Mouse (Mus musculus) kidney, embryonic 16.5 days (tissue): ENCODE measurements around the gene Glis2. TPM values are rescaled to one million over a fixed set of nuclear protein-coding genes. Genes with fewer than 3 reads are reported as not detected.

Experiments
- ATAC-seq: fragments of 200-750 bp; cut with Nextera tagmentation; 2 replicates; pipeline ENCODE4 v1.8.0; 2017; ENCODE audit warnings: moderate TSS enrichment; ENCODE audit not compliant: low FRiP score, low TSS enrichment
- H3K27ac ChIP-seq: fragments of 300-500 bp; sonication (generic); 2 replicates; pipeline ENCODE4 v1.5.1; 2014; ENCODE audit warnings: low read length
- H3K27me3 ChIP-seq: fragments of 300-500 bp; sonication (generic); 2 replicates; pipeline ENCODE4 v1.6.1; 2014; ENCODE audit warnings: low read length, control low read depth, mixed read lengths; ENCODE audit not compliant: insufficient read depth
- H3K36me3 ChIP-seq: fragments of 300-500 bp; sonication (generic); 2 replicates; pipeline ENCODE4 v1.6.1; 2014; ENCODE audit warnings: low read length, control low read depth, mixed read lengths; ENCODE audit not compliant: insufficient read depth
- H3K4me1 ChIP-seq: fragments of 300-500 bp; sonication (generic); 2 replicates; pipeline ENCODE4 v1.6.1; 2014; ENCODE audit warnings: low read length, control low read depth, mixed read lengths; ENCODE audit not compliant: insufficient read depth
- H3K4me2 ChIP-seq: fragments of 300-500 bp; sonication (generic); replicated peaks from 2 replicates; pipeline ENCODE4 v1.6.1; 2014; ENCODE audit warnings: low read depth, low read length
- H3K4me3 ChIP-seq: fragments of 300-500 bp; sonication (generic); 2 replicates; pipeline ENCODE4 v1.5.1; 2014; ENCODE audit warnings: mild to moderate bottlenecking, low read length
- H3K9ac ChIP-seq: fragments of 300-500 bp; sonication (generic); replicated peaks from 2 replicates; pipeline ENCODE4 v1.6.1; 2014; ENCODE audit warnings: low read length
- H3K9me3 ChIP-seq: fragments of 300-500 bp; sonication (generic); 2 replicates; pipeline ENCODE4 v1.6.1; 2016; ENCODE audit warnings: low read length, control low read depth
- WGBS: fragments of 180-500 bp; shearing (Covaris S2); extraction: QIAGEN DNeasy Blood & Tissue Kit; methylation state at CpG from one replicate; pipeline ENCODE4 v1.1.7; 2014; 5-methylcytosine and 5-hydroxymethylcytosine counted together
- polyA plus RNA-seq: library from polyadenylated mRNA; unstranded; fragments of >200 nt; fragmentation: Nextera tagmentation; extraction: Ambion mirVana; gene quantifications from 2 replicates; pipeline ENCODE4 v1.2.1, GENCODE M21; 2015

Glis2 gene
- polyA plus RNA-seq, 1 experiment from 2014 or later, result 43.6 TPM

GRCm38 (mm10) chr16:4658781-4659245, 64.3 kb downstream of the Glis2 start:
- Histone ChIP-seq H3K9ac (peak overlapping the region; percentile 51), H3K4me2 (no peak overlapping the region; the same call in 1 of the 2 replicates)

GRCm38 (mm10) chr16:4659326-4659725, 64.8 kb downstream of the Glis2 start:
- peak overlapping the region; percentile 92 for H3K27ac ChIP-seq
- peaks cover 6% of the 10 kb centered on the region for H3K36me3 ChIP-seq
- no peak overlapping the region for H3K4me3 ChIP-seq
- peaks cover 44% of the 10 kb centered on the region for H3K4me1 ChIP-seq
- WGBS, result 28% methylated on average over 2 of the region's 2 CpGs
- H3K9ac ChIP-seq, result peak overlapping the region; percentile 51
- H3K27me3 ChIP-seq, result no peaks in the 10 kb centered on the region
- ATAC-seq, result no peak
- 0 out of 2 replicates have a peak overlapping the region, but pooled peaks have one; percentile 8 for H3K4me2 ChIP-seq
- H3K9me3 ChIP-seq, result no peaks in the 10 kb centered on the region

More at GRCm38 (mm10) chr16:4658781-4659245, 64.3 kb downstream of the Glis2 start:
- WGBS, result 12% methylated on average over 11 of the region's 11 CpGs
- ATAC-seq, result peak; percentile 81
- Histone ChIP-seq H3K4me3 (no peak overlapping the region), H3K4me1 (peaks cover 44% of the 10 kb centered on the region), H3K27ac (peak overlapping the region; percentile 92), H3K36me3 (peaks cover 6% of the 10 kb centered on the region), H3K9me3 (no peaks in the 10 kb centered on the region), H3K27me3 (no peaks in the 10 kb centered on the region)

- 40% methylated on average over 2 of the region's 2 CpGs for WGBS
- Histone ChIP-seq H3K27ac (no peak overlapping the region), H3K9me3 (no peaks in the 10 kb centered on the region), H3K4me3 (no peak overlapping the region), H3K4me1 (peaks cover 28% of the 10 kb centered on the region), H3K4me2 (no peak overlapping the region), H3K9ac (no peak overlapping the region), H3K36me3 (peaks cover 8% of the 10 kb centered on the region), H3K27me3 (no peaks in the 10 kb centered on the region)
- ATAC-seq, result no peak
These were observed 67.1 kb downstream of the Glis2 start for GRCm38 (mm10) chr16:4661605-4662004.

GRCm38 (mm10) chr16:4663806-4664205, 69.3 kb downstream of the Glis2 start:
- Histone ChIP-seq H3K36me3 (peaks cover 12% of the 10 kb centered on the region), H3K9ac (no peak overlapping the region), H3K9me3 (no peaks in the 10 kb centered on the region), H3K4me3 (no peak overlapping the region), H3K27ac (no peak overlapping the region), H3K4me2 (no peak overlapping the region), H3K4me1 (peaks cover 14% of the 10 kb centered on the region), H3K27me3 (no peaks in the 10 kb centered on the region)
- no peak for ATAC-seq
- 85% methylated on average over 2 of the region's 2 CpGs for WGBS

GRCm38 (mm10) chr16:4665726-4666125, 71.2 kb downstream of the Glis2 start:
- Histone ChIP-seq H3K9ac (no peak overlapping the region), H3K4me1 (0 out of 2 replicates have a peak, but pooled peaks cover 4% of the 10 kb centered on the region), H3K9me3 (no peaks in the 10 kb centered on the region), H3K36me3 (peaks cover 9% of the 10 kb centered on the region; the same call in 1 of the 2 replicates), H3K27me3 (no peaks in the 10 kb centered on the region), H3K4me2 (no peak overlapping the region), H3K4me3 (no peak overlapping the region), H3K27ac (no peak overlapping the region)
- 95% methylated on average over 2 of the region's 2 CpGs for WGBS
- ATAC-seq, result no peak

GRCm38 (mm10) chr16:4667190-4667808, 72.8 kb downstream of the Glis2 start:
- Histone ChIP-seq H3K9me3 (no peaks in the 10 kb centered on the region), H3K36me3 (0 out of 2 replicates have a peak, but pooled peaks cover 6% of the 10 kb centered on the region), H3K9ac (peak overlapping the region; percentile 10; the same call in 1 of the 2 replicates), H3K4me3 (no peak overlapping the region), H3K4me2 (no peak overlapping the region), H3K27ac (no peak overlapping the region), H3K27me3 (no peaks in the 10 kb centered on the region), H3K4me1 (no peaks in the 10 kb centered on the region)
- ATAC-seq, result peak; percentile 87
- 25% methylated on average over 3 of the region's 3 CpGs for WGBS

GRCm38 (mm10) chr16:4670317-4670716, 75.8 kb downstream of the Glis2 start:
- ATAC-seq, result peak; percentile 53; the same call in 1 of the 2 replicates
- H3K4me2 ChIP-seq, result no peak overlapping the region
- H3K27ac ChIP-seq, result no peak overlapping the region
- no peak overlapping the region for H3K4me3 ChIP-seq
- 33% methylated on average over 5 of the region's 5 CpGs for WGBS
- H3K9me3 ChIP-seq, result no peaks in the 10 kb centered on the region
- H3K9ac ChIP-seq, result no peak overlapping the region
- no peaks in the 10 kb centered on the region for H3K4me1 ChIP-seq
- no peaks in the 10 kb centered on the region for H3K27me3 ChIP-seq
- peaks cover 18% of the 10 kb centered on the region; the same call in 1 of the 2 replicates for H3K36me3 ChIP-seq

- 79% methylated on average over 4 of the region's 4 CpGs for WGBS
- Histone ChIP-seq H3K27me3 (no peaks in the 10 kb centered on the region), H3K4me2 (no peak overlapping the region), H3K9ac (no peak overlapping the region), H3K4me1 (peaks cover 12% of the 10 kb centered on the region), H3K4me3 (no peak overlapping the region), H3K27ac (no peak overlapping the region), H3K9me3 (no peaks in the 10 kb centered on the region), H3K36me3 (peaks cover 25% of the 10 kb centered on the region)
- ATAC-seq, result no peak
These were observed 79.6 kb downstream of the Glis2 start for GRCm38 (mm10) chr16:4674091-4674490.
